Mouse (Mus musculus) neural tube, embryonic 12.5 days (tissue): Measurements from ENCODE around the gene Pkd1l1. TPM values are rescaled to one million over a fixed set of nuclear protein-coding genes. Genes with fewer than 3 reads are reported as not detected.
A peak's percentile ranks its signal among the peaks of the same experiment; 100 is the strongest.

ENCODE experiments used
- ATAC-seq: fragments of 200-750 bp; cut with Nextera tagmentation; 2 replicates; pipeline ENCODE4 v1.8.0; 2017; ENCODE audit warnings: low read depth, mild to moderate bottlenecking, moderate TSS enrichment, moderate library complexity; ENCODE audit not compliant: low FRiP score
- H3K27ac ChIP-seq: fragments of 300-500 bp; sonication (generic); 2 replicates; pipeline ENCODE4 v1.5.1; 2016
- H3K27me3 ChIP-seq: fragments of 300-500 bp; sonication (generic); replicated peaks from 2 replicates; pipeline ENCODE4 v1.6.1; 2016; ENCODE audit warnings: mild to moderate bottlenecking
- H3K36me3 ChIP-seq: fragments of 300-500 bp; sonication (generic); 2 replicates; pipeline ENCODE4 v1.6.1; 2016; ENCODE audit warnings: mild to moderate bottlenecking
- H3K4me1 ChIP-seq: fragments of 300-500 bp; sonication (generic); 2 replicates; pipeline ENCODE4 v1.6.1; 2016
- H3K4me2 ChIP-seq: fragments of 300-500 bp; sonication (generic); replicated peaks from 2 replicates; pipeline ENCODE4 v1.6.1; 2016; ENCODE audit warnings: mild to moderate bottlenecking
- H3K4me3 ChIP-seq: fragments of 300-500 bp; sonication (generic); 2 replicates; pipeline ENCODE4 v1.5.1; 2016
- H3K9ac ChIP-seq: fragments of 300-500 bp; sonication (generic); 2 replicates; pipeline ENCODE4 v1.6.1; 2016; ENCODE audit warnings: mild to moderate bottlenecking
- H3K9me3 ChIP-seq: fragments of 300-500 bp; sonication (generic); 2 replicates; pipeline ENCODE4 v1.6.1; 2016; ENCODE audit warnings: mild to moderate bottlenecking
- WGBS: fragments of 180-500 bp; shearing (Covaris S2); methylation state at CpG from one replicate; pipeline ENCODE4 v1.1.7; 2016; 5-methylcytosine and 5-hydroxymethylcytosine counted together
- polyA plus RNA-seq: library from polyadenylated mRNA; unstranded; fragments of >200 nt; fragmentation: Nextera tagmentation; extraction: Ambion mirVana; gene quantifications from 2 replicates; pipeline ENCODE4 v1.2.1, GENCODE M21; 2016

The Pkd1l1 gene
- polyA plus RNA-seq, 1 experiment from 2014 or later: 0.10 TPM

- Histone ChIP-seq H3K4me1 (no peaks in the 10 kb centered on the region; the same call in 1 of the 2 replicates), H3K4me2 (no peak overlapping the region), H3K4me3 (no peak overlapping the region), H3K27ac (no peak overlapping the region), H3K27me3 (0 out of 2 replicates have a peak, but pooled peaks cover 3% of the 10 kb centered on the region), H3K9ac (no peak overlapping the region), H3K9me3 (no peaks in the 10 kb centered on the region), H3K36me3 (no peaks in the 10 kb centered on the region)
- ATAC-seq: no peak
- WGBS: 89% methylated on average over 6 of the region's 6 CpGs
These were observed 973 bp downstream of the Pkd1l1 start for GRCm38 (mm10) chr11:8972093-8972492.

DNA sequence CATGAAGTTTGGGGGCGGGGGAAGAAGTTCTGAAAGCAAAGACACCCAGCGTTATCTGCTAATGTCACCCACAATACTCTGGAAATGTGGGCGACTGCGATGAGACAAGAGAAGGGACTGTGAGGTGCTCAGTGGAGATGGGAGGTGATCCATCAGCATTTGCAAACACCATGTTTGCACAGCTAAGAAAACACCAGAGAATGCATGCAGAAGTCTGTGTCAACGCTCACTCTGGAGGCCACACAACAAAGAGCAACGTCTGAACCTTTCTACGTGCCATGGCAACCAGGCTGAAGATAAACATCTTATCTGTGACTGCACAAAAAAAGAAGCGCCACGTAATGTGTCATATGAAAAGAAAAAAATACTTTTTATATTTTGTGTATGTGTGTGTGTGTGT, 2.6 kb downstream of the Pkd1l1 start:
- WGBS: 75% methylated on average over 9 of the region's 9 CpGs
- Histone ChIP-seq H3K27me3 (0 out of 2 replicates have a peak, but pooled peaks cover 3% of the 10 kb centered on the region), H3K4me1 (no peaks in the 10 kb centered on the region; the same call in 1 of the 2 replicates), H3K27ac (no peak overlapping the region), H3K9ac (no peak overlapping the region), H3K36me3 (no peaks in the 10 kb centered on the region), H3K9me3 (no peaks in the 10 kb centered on the region), H3K4me3 (no peak overlapping the region), H3K4me2 (no peak overlapping the region)
- ATAC-seq: no peak

DNA sequence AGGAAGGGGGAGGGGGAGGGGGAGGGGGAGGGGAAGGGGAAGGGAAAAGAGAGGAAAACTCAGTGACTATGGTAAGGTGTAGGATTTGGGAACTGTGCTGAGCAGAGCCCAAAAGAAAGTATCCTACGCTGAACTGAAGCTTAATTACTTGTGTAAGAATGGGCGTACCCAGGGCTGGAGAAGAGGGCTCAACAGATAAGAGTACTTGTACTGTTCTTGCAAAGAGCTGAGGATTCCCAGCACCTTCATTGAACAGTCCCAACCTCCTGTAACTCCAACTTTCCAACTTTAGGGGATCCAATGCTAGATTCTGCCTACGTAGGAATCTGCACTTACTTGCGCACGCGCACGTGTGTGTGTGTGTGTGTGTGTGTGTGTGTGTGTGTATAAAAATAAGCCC, 5.0 kb downstream of the Pkd1l1 start:
- Histone ChIP-seq H3K4me1 (no peaks in the 10 kb centered on the region), H3K36me3 (no peaks in the 10 kb centered on the region), H3K27ac (no peak overlapping the region), H3K4me2 (no peak overlapping the region), H3K4me3 (no peak overlapping the region), H3K27me3 (no peaks in the 10 kb centered on the region), H3K9ac (no peak overlapping the region), H3K9me3 (no peaks in the 10 kb centered on the region)
- 95% methylated on average over 7 of the region's 7 CpGs for WGBS
- no peak for ATAC-seq

DNA sequence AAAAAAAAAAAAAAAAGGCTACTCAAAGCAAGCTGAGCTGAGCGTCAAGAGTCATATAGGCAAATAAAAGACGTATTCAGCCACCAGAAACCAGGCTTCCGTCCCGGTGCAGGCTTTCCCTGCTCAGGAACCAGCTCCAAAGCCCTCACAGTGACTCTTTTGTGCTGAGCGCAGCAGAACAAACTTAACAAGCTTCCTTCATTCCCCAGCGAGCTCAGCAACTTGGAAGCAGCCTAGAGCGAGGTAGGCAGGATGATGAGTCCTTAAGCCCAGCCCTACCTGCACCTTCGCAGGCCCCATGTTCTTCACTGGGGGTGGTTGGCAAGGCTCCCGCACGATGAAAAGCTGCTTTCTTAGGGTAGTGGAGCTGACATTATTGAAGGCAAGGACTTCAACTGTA, 14.5 kb downstream of the Pkd1l1 start:
- no peaks in the 10 kb centered on the region for H3K36me3 ChIP-seq
- no peaks in the 10 kb centered on the region for H3K27me3 ChIP-seq
- WGBS: 71% methylated on average over 10 of the region's 10 CpGs
- no peak overlapping the region for H3K4me2 ChIP-seq
- no peak overlapping the region for H3K27ac ChIP-seq
- H3K4me1 ChIP-seq: no peaks in the 10 kb centered on the region
- no peaks in the 10 kb centered on the region for H3K9me3 ChIP-seq
- H3K9ac ChIP-seq: no peak overlapping the region
- H3K4me3 ChIP-seq: no peak overlapping the region
- no peak for ATAC-seq

GRCm38 (mm10) chr11:8958108-8958507, 15.0 kb downstream of the Pkd1l1 start:
- ATAC-seq: 0 out of 2 replicates have a peak, but pooled peaks have one; percentile 28
- H3K4me2 ChIP-seq: no peak overlapping the region
- H3K9me3 ChIP-seq: no peaks in the 10 kb centered on the region
- no peaks in the 10 kb centered on the region for H3K27me3 ChIP-seq
- H3K27ac ChIP-seq: no peak overlapping the region
- no peaks in the 10 kb centered on the region for H3K36me3 ChIP-seq
- 67% methylated on average over 4 of the region's 4 CpGs for WGBS
- no peak overlapping the region for H3K4me3 ChIP-seq
- no peak overlapping the region for H3K9ac ChIP-seq
- H3K4me1 ChIP-seq: no peaks in the 10 kb centered on the region

GRCm38 (mm10) chr11:8957023-8957422, 16.0 kb downstream of the Pkd1l1 start:
- H3K9ac ChIP-seq: no peak overlapping the region
- no peak overlapping the region for H3K27ac ChIP-seq
- no peaks in the 10 kb centered on the region for H3K4me1 ChIP-seq
- WGBS: 71% methylated on average over 6 of the region's 6 CpGs
- no peaks in the 10 kb centered on the region for H3K27me3 ChIP-seq
- no peaks in the 10 kb centered on the region for H3K36me3 ChIP-seq
- ATAC-seq: no peak
- no peaks in the 10 kb centered on the region for H3K9me3 ChIP-seq
- H3K4me2 ChIP-seq: no peak overlapping the region
- H3K4me3 ChIP-seq: no peak overlapping the region

GRCm38 (mm10) chr11:8955678-8956077, 17.4 kb downstream of the Pkd1l1 start:
- Histone ChIP-seq H3K27me3 (no peaks in the 10 kb centered on the region), H3K27ac (no peak overlapping the region), H3K36me3 (no peaks in the 10 kb centered on the region), H3K4me2 (no peak overlapping the region), H3K9ac (no peak overlapping the region), H3K4me1 (no peaks in the 10 kb centered on the region), H3K9me3 (no peaks in the 10 kb centered on the region), H3K4me3 (no peak overlapping the region)
- 3% methylated on average over 1 of the region's 1 CpGs for WGBS
- ATAC-seq: peak; percentile 70; the same call in 1 of the 2 replicates

GRCm38 (mm10) chr11:8949765-8950430, 23.2 kb downstream of the Pkd1l1 start:
- no peaks in the 10 kb centered on the region for H3K4me1 ChIP-seq
- WGBS: 80% methylated on average over 6 of the region's 6 CpGs
- ATAC-seq: no peak
- H3K27me3 ChIP-seq: no peaks in the 10 kb centered on the region
- H3K27ac ChIP-seq: no peak overlapping the region
- no peak overlapping the region for H3K4me2 ChIP-seq
- no peak overlapping the region for H3K4me3 ChIP-seq
- no peaks in the 10 kb centered on the region for H3K9me3 ChIP-seq
- H3K36me3 ChIP-seq: no peaks in the 10 kb centered on the region
- H3K9ac ChIP-seq: no peak overlapping the region

DNA sequence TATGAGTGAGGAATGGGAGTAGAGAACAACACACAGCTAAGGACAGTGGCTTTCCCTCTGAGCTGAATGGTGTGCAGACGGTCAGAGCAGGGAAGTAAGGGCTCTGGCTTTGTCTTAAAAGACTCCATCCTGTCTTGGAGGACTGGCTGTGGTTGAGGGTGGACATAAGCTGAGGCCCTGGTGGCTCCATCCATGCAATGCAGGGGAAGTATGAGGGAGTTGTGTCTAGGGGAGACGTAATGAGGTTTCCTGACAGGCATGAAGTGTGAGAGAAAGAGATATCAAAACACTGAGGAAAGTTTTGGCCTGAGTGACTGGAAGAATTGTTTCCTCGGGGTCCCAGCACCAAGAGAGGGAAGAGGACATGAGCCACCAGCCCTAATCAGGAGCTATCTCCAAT, 24.2 kb downstream of the Pkd1l1 start:
- Histone ChIP-seq H3K4me2 (no peak overlapping the region), H3K27me3 (no peaks in the 10 kb centered on the region), H3K4me1 (no peaks in the 10 kb centered on the region), H3K27ac (no peak overlapping the region), H3K9me3 (no peaks in the 10 kb centered on the region), H3K9ac (no peak overlapping the region), H3K36me3 (no peaks in the 10 kb centered on the region), H3K4me3 (no peak overlapping the region)
- no peak for ATAC-seq
- 74% methylated on average over 3 of the region's 3 CpGs for WGBS

GRCm38 (mm10) chr11:8944114-8944513, 29.0 kb downstream of the Pkd1l1 start:
- Histone ChIP-seq H3K9ac (no peak overlapping the region), H3K4me2 (no peak overlapping the region), H3K9me3 (no peaks in the 10 kb centered on the region), H3K27ac (no peak overlapping the region), H3K27me3 (no peaks in the 10 kb centered on the region; the same call in 1 of the 2 replicates), H3K4me1 (no peaks in the 10 kb centered on the region), H3K4me3 (no peak overlapping the region), H3K36me3 (no peaks in the 10 kb centered on the region)
- 88% methylated on average over 4 of the region's 4 CpGs for WGBS
- no peak for ATAC-seq

- no peak overlapping the region for H3K27ac ChIP-seq
- no peaks in the 10 kb centered on the region for H3K36me3 ChIP-seq
- no peaks in the 10 kb centered on the region for H3K9me3 ChIP-seq
- no peaks in the 10 kb centered on the region for H3K4me1 ChIP-seq
- no peak overlapping the region for H3K4me3 ChIP-seq
- H3K9ac ChIP-seq: no peak overlapping the region
- ATAC-seq: no peak
- WGBS: 82% methylated on average over 2 of the region's 2 CpGs
- H3K27me3 ChIP-seq: no peaks in the 10 kb centered on the region; the same call in 1 of the 2 replicates
- no peak overlapping the region for H3K4me2 ChIP-seq
These were observed 30.6 kb downstream of the Pkd1l1 start for GRCm38 (mm10) chr11:8942446-8942845.

- no peaks in the 10 kb centered on the region for H3K4me1 ChIP-seq
- ATAC-seq: no peak
- H3K27me3 ChIP-seq: no peaks in the 10 kb centered on the region
- H3K9me3 ChIP-seq: no peaks in the 10 kb centered on the region
- H3K4me3 ChIP-seq: no peak overlapping the region
- no peak overlapping the region for H3K9ac ChIP-seq
- H3K27ac ChIP-seq: no peak overlapping the region
- no peak overlapping the region for H3K4me2 ChIP-seq
- no peaks in the 10 kb centered on the region for H3K36me3 ChIP-seq
- 81% methylated on average over 9 of the region's 9 CpGs for WGBS
These were observed 36.5 kb downstream of the Pkd1l1 start for GRCm38 (mm10) chr11:8936431-8937110.
